Mouse (Mus musculus) cerebellum, adult 2 months (tissue): Measurements from ENCODE around the gene Gm49630.
"Not testable (repeated sequence)": the region's sequence is repeated elsewhere in the genome, so short reads cannot be mapped to it uniquely, and the experiment has no call there.

Source experiments
- CTCF ChIP-seq: fragments of 200-500 bp; IDR thresholded peaks from 2 replicates; pipeline ENCODE4 v1.5.1; 2011; ENCODE audit warnings: low read depth, mild to moderate bottlenecking, control low read depth, low read length, moderate library complexity, borderline replicate concordance; ENCODE audit not compliant: insufficient read depth
- POLR2A ChIP-seq: fragments of 200-500 bp; IDR thresholded peaks from 2 replicates; pipeline ENCODE4 v1.6.1; 2011; ENCODE audit warnings: low read length, control low read depth, borderline replicate concordance; ENCODE audit not compliant: insufficient read depth

DNA sequence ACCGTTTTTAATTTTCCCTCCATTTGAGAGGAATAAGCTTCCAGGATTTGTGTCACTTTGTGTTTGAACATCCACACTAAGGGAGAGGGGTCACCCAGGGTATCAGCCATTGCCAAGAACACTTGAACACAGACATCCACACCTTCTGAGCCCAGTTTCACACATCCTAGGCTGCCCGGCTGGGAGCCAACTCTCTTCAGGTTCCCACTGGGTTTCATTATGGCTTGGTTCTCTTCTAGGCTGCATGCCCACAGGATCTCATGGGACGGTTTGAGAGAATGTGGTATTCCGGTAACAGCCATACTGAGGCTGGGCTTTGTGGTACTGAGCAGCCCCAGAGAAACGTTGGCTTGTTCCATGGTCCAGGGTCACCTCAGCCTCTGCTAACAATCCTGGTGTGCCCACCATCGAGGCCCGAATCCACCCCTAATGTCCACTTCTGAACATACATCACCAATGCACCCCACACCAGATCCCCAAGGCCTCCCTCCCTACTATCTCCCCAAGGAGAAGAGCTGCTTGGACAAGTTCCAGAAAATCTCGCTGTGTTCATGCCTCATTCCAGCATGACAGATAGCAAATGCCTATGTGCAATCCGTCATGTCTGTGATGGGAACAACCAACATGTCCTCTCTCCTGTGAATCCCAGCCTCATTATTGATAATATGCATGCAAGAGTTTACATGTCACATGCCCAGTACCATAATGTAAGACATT, 10.9 kb downstream of the Gm49630 start:
- not testable (repeated sequence) for TF ChIP-seq CTCF, POLR2A
